23 mouse cellular contexts compared by ENCODE assay signal in genomic region chr4:99143323-99143722, GRCm38 (mm10).
"Had no signal": no experiment of that assay in that cellular context is flagged by ENCODE, and none has a peak within 500 bp of the region (broad histone marks: within the 10 kb centered on the region; RNA-seq: fewer than 3 reads in every experiment).

No protein-coding gene starts in this region.

- H3K27me3 ChIP-seq: lung, embryonic 15.5 days; megakaryocyte, embryonic 14.5 days; midbrain, embryonic 13.5 days; midbrain, embryonic 15.5 days; neural tube, embryonic 13.5 days; neural tube, embryonic 15.5 days; stomach, embryonic 15.5 days had no signal

- DNase-seq: liver, postnatal 0 days; lung, adult 2 months; lung, postnatal 14 days; lung, postnatal 36 days; retina, postnatal 1 day; right cerebral cortex, adult 18-20 months; right cerebral cortex, postnatal 25 days; right cerebral cortex, postnatal 4 days; spleen, adult 18-20 months; thymus, adult 2 months; thymus, postnatal 25 days; thymus, postnatal 4 days had no signal

- H3K4me3 ChIP-seq: lung, embryonic 15.5 days; megakaryocyte, embryonic 14.5 days; midbrain, embryonic 13.5 days; midbrain, embryonic 15.5 days; neural tube, embryonic 13.5 days; neural tube, embryonic 15.5 days; stomach, embryonic 15.5 days had no signal

- H3K4me1 ChIP-seq: lung, embryonic 15.5 days; midbrain, embryonic 13.5 days; midbrain, embryonic 15.5 days; neural tube, embryonic 13.5 days; neural tube, embryonic 15.5 days; stomach, embryonic 15.5 days had no signal

- H3K9ac ChIP-seq: liver, postnatal 0 days; lung, embryonic 15.5 days; midbrain, embryonic 13.5 days; midbrain, embryonic 15.5 days; neural tube, embryonic 13.5 days; neural tube, embryonic 15.5 days; stomach, embryonic 15.5 days had no signal

- H3K27ac ChIP-seq: lung, embryonic 15.5 days; macrophage; midbrain, embryonic 13.5 days; midbrain, embryonic 15.5 days; neural tube, embryonic 13.5 days; neural tube, embryonic 15.5 days; stomach, embryonic 15.5 days; stomach, postnatal 0 days had no signal

- H3K36me3 ChIP-seq: lung, embryonic 15.5 days; midbrain, embryonic 13.5 days; midbrain, embryonic 15.5 days; neural tube, embryonic 13.5 days; neural tube, embryonic 15.5 days; stomach, embryonic 15.5 days had no signal

- H3K4me2 ChIP-seq: lung, embryonic 15.5 days; midbrain, embryonic 11.5 days; midbrain, embryonic 13.5 days; midbrain, embryonic 15.5 days; neural tube, embryonic 13.5 days; neural tube, embryonic 15.5 days; stomach, embryonic 15.5 days had no signal

- H3K9me3 ChIP-seq: lung, embryonic 15.5 days; midbrain, embryonic 13.5 days; midbrain, embryonic 15.5 days; neural tube, embryonic 13.5 days; neural tube, embryonic 15.5 days; stomach, embryonic 15.5 days had no signal

- ATAC-seq: liver, postnatal 0 days; lung, postnatal 0 days; midbrain, embryonic 13.5 days; midbrain, embryonic 15.5 days had no signal
